8 mouse cellular contexts compared by ENCODE assay signal in genomic region chr2:168654983-168655669, GRCm38 (mm10). TPM values are rescaled to one million over a fixed set of nuclear protein-coding genes. Genes with fewer than 3 reads are reported as not detected.
DNase-seq lines count a peak whose midpoint lies in the region; ATAC-seq and TF ChIP-seq lines count a peak whose summit lies in the region.

No protein-coding gene starts in this region.

- TF ChIP-seq CTCF in lung, embryonic 14.5 days (IDR thresholded peaks at IDR 0.05; ENCODE audit: low read depth), result peak; percentile 46
- TF ChIP-seq CTCF in brain, embryonic 14.5 days (IDR thresholded peaks at IDR 0.05; ENCODE audit: borderline replicate concordance, extremely low read depth, insufficient read depth, insufficient read length), result peak; percentile 17; the same call in 1 of the 2 replicates

- H3K9me3 ChIP-seq in heart, embryonic 10.5 days, result no peaks in the 10 kb centered on the region
- no peaks in the 10 kb centered on the region for H3K9me3 ChIP-seq in lung, embryonic 14.5 days (ENCODE audit: low read depth, low read length)
- H3K9me3 ChIP-seq in intestine, embryonic 16.5 days (ENCODE audit: control insufficient read depth, low read length), result no peaks in the 10 kb centered on the region

- no peak for DNase-seq in heart, embryonic 10.5 days (ENCODE audit: low spot score)
- DNase-seq in heart, adult 11 months, result no peak
- DNase-seq in lung, embryonic 14.5 days, result peak; percentile 23
- DNase-seq in lung, postnatal 25 days (ENCODE audit: low spot score), result no peak
- DNase-seq in brain, embryonic 14.5 days (ENCODE audit: low read depth), result no peak
- no peak for DNase-seq in kidney, adult 18-20 months
- no peak for DNase-seq in retina, postnatal 1 day

- peaks cover 5% of the 10 kb centered on the region; the same call in 1 of the 2 replicates for H3K36me3 ChIP-seq in heart, embryonic 10.5 days
- no peaks in the 10 kb centered on the region for H3K36me3 ChIP-seq in lung, embryonic 14.5 days (ENCODE audit: insufficient read depth)
- no peaks in the 10 kb centered on the region for H3K36me3 ChIP-seq in intestine, embryonic 16.5 days (ENCODE audit: control insufficient read depth, insufficient read depth, low read length)

- peak overlapping the region; percentile 64 for H3K27ac ChIP-seq in heart, embryonic 10.5 days
- no peak overlapping the region for H3K27ac ChIP-seq in lung, embryonic 14.5 days (ENCODE audit: low read depth)
- no peak overlapping the region for H3K27ac ChIP-seq in intestine, embryonic 16.5 days (ENCODE audit: low read length)

- no peak overlapping the region for H3K9ac ChIP-seq in lung, embryonic 14.5 days
- no peak overlapping the region for H3K9ac ChIP-seq in intestine, embryonic 16.5 days (ENCODE audit: low read depth, low read length)

- ATAC-seq in lung, embryonic 14.5 days (ENCODE audit: insufficient read depth), result no peak
- ATAC-seq in intestine, embryonic 16.5 days, result peak; percentile 59; the same call in 1 of the 2 replicates

- H3K4me3 ChIP-seq in heart, embryonic 10.5 days, result no peak overlapping the region
- H3K4me3 ChIP-seq in lung, embryonic 14.5 days (ENCODE audit: low read depth, low read length), result no peak overlapping the region
- H3K4me3 ChIP-seq in intestine, embryonic 16.5 days (ENCODE audit: low read length), result no peak overlapping the region

- no peak for TF ChIP-seq POLR2A in brain, embryonic 14.5 days (IDR thresholded peaks at IDR 0.05; ENCODE audit: borderline replicate concordance, extremely low read depth, insufficient read depth, insufficient read length, poor library complexity, severe bottlenecking)

- H3K4me2 ChIP-seq in lung, embryonic 14.5 days, result no peak overlapping the region
- H3K4me2 ChIP-seq in intestine, embryonic 16.5 days (ENCODE audit: low read depth, low read length), result no peak overlapping the region

- H3K4me1 ChIP-seq in heart, embryonic 10.5 days, result peaks cover 44% of the 10 kb centered on the region
- H3K4me1 ChIP-seq in lung, embryonic 14.5 days (ENCODE audit: insufficient read depth), result no peaks in the 10 kb centered on the region
- H3K4me1 ChIP-seq in intestine, embryonic 16.5 days (ENCODE audit: control insufficient read depth, insufficient read depth, low read length), result peaks cover 19% of the 10 kb centered on the region

- peaks cover 39% of the 10 kb centered on the region for H3K27me3 ChIP-seq in heart, embryonic 10.5 days (ENCODE audit: insufficient read depth, poor library complexity, severe bottlenecking)
- no peaks in the 10 kb centered on the region for H3K27me3 ChIP-seq in lung, embryonic 14.5 days (ENCODE audit: insufficient read depth, low read length)
- no peaks in the 10 kb centered on the region for H3K27me3 ChIP-seq in intestine, embryonic 16.5 days (replicated peaks; ENCODE audit: control insufficient read depth, insufficient read depth, low read length)

- 61% methylated on average over 17 of the region's 17 CpGs for WGBS in heart, embryonic 10.5 days
- 63% methylated on average over 17 of the region's 17 CpGs for WGBS in lung, embryonic 14.5 days
- 63% methylated on average over 17 of the region's 17 CpGs for WGBS in intestine, embryonic 16.5 days

RNA-seq across cellular contexts. Expression of gene Nfatc2, which starts 53.7 kb away (rescaled TPM):
- polyA plus RNA-seq in heart, embryonic 10.5 days (2016; fragmentation: Nextera tagmentation; extraction: Ambion mirVana), result 2.0 and 4.6 TPM in 2 replicates
- 2.1 and 2.3 TPM in 2 replicates for polyA plus RNA-seq in lung, embryonic 14.5 days (2014; fragmentation: Nextera tagmentation; extraction: Ambion mirVana)
- polyA plus RNA-seq in brain, embryonic 14.5 days (2012; rRNA removed), result 2.7 and 4.2 TPM in 2 replicates
- 1.6 and 1.7 TPM in 2 replicates for polyA plus RNA-seq in intestine, embryonic 16.5 days (2015; fragmentation: Nextera tagmentation; extraction: Ambion mirVana)
